Mouse (Mus musculus) CH12.LX (cell line): ENCODE results near the gene Pold1. TPM values are rescaled to one million over a fixed set of nuclear protein-coding genes. Genes with fewer than 3 reads are reported as not detected.

Experiments
- DNase-seq: peaks from one replicate; pipeline ENCODE4 v3.0.0-alpha.2; 2013; ENCODE audit errors: extremely low read depth
- H3K27ac ChIP-seq: 2 replicates; pipeline ENCODE4 v1.5.1; 2012; ENCODE audit warnings: low read depth, mild to moderate bottlenecking, control low read depth, moderate library complexity; ENCODE audit not compliant: insufficient read depth
- H3K27me3 ChIP-seq: replicated peaks from 2 replicates; pipeline ENCODE3; 2012; ENCODE audit warnings: inconsistent platforms
- H3K36me3 ChIP-seq, 2 experiments: replicated peaks in 1 of 2; 2 replicates each; pipeline versions ENCODE3 to v1.6.1; 2012; ENCODE audit warnings: inconsistent platforms in 1 of 2, low read length in 1 of 2, mild to moderate bottlenecking in 1 of 2, mixed read lengths in 1 of 2, moderate library complexity in 1 of 2; ENCODE audit not compliant: control insufficient read depth in 1 of 2, insufficient read depth in 1 of 2
- H3K4me1 ChIP-seq, 2 experiments: 2 replicates each; pipeline ENCODE4 v1.6.1; 2012; ENCODE audit warnings: inconsistent platforms in 1 of 2, moderate library complexity in 1 of 2; ENCODE audit not compliant: insufficient read depth in 2 of 2, control insufficient read depth in 1 of 2
- H3K4me2 ChIP-seq: 2 replicates; pipeline ENCODE4 v1.6.1; 2012; ENCODE audit warnings: low read depth, mild to moderate bottlenecking, control low read depth; ENCODE audit not compliant: poor library complexity, insufficient read depth, severe bottlenecking
- H3K4me3 ChIP-seq, 3 experiments: fragments of 150-350 bp in 1 of 3; sonication (generic) in 1 of 3; replicated peaks in 1 of 3; 2 replicates each; pipeline versions ENCODE3 to v1.5.1; 2011 to 2012; ENCODE audit warnings: low read depth in 2 of 3, low read length in 2 of 3, mild to moderate bottlenecking in 2 of 3, moderate library complexity in 2 of 3, control low read depth in 1 of 3, improper control_type of control experiment in 1 of 3, inconsistent platforms in 1 of 3, mixed read lengths in 1 of 3; ENCODE audit not compliant: poor library complexity in 1 of 3
- H3K79me2 ChIP-seq: replicated peaks from 2 replicates; pipeline ENCODE4 v1.6.1; 2012; ENCODE audit warnings: mild to moderate bottlenecking, moderate library complexity; ENCODE audit not compliant: control insufficient read depth, poor library complexity, insufficient read depth, severe bottlenecking; ENCODE audit errors: extremely low read depth
- H3K9ac ChIP-seq: 2 replicates; pipeline ENCODE4 v1.6.1; 2012; ENCODE audit warnings: low read depth, mild to moderate bottlenecking, control low read depth, moderate library complexity; ENCODE audit not compliant: insufficient read depth
- H3K9me3 ChIP-seq: replicated peaks from 2 replicates; pipeline ENCODE3; 2012; ENCODE audit warnings: low read length, inconsistent platforms, mixed read lengths
- BHLHE40 ChIP-seq: IDR thresholded peaks from 2 replicates; pipeline ENCODE4 v1.6.1; 2011; ENCODE audit warnings: mild to moderate bottlenecking, low read depth, low read length, improper control_type of control experiment
- CHD1 ChIP-seq: IDR thresholded peaks from 2 replicates; pipeline ENCODE4 v1.6.1; 2012; ENCODE audit warnings: low read depth, low read length, improper control_type of control experiment, inconsistent platforms
- CTCF ChIP-seq, 2 experiments: IDR thresholded peaks in 1 of 2; conservative IDR thresholded peaks in 1 of 2; 2 replicates each; pipeline ENCODE4 v1.5.1; 2011 to 2012; ENCODE audit warnings: low read depth in 2 of 2, low read length in 2 of 2, improper control_type of control experiment in 1 of 2, inconsistent platforms in 1 of 2, mild to moderate bottlenecking in 1 of 2, moderate library complexity in 1 of 2
- E2F4 ChIP-seq: IDR thresholded peaks from 2 replicates; pipeline ENCODE4 v1.6.1; 2011; ENCODE audit warnings: low read depth, low read length, improper control_type of control experiment; ENCODE audit not compliant: insufficient replicate concordance
- EP300 ChIP-seq: IDR thresholded peaks from 2 replicates; pipeline ENCODE4 v1.6.1; 2011; ENCODE audit warnings: low read length, improper control_type of control experiment
- GABPA ChIP-seq: IDR thresholded peaks from 2 replicates; pipeline ENCODE4 v1.6.1; 2012; ENCODE audit warnings: low read depth, low read length, improper control_type of control experiment, inconsistent platforms; ENCODE audit not compliant: insufficient replicate concordance
- HCFC1 ChIP-seq: IDR thresholded peaks from 2 replicates; pipeline ENCODE4 v1.6.1; 2012; ENCODE audit warnings: low read depth, mild to moderate bottlenecking, inconsistent platforms, low read length, improper control_type of control experiment
- JUN ChIP-seq: IDR thresholded peaks from 2 replicates; pipeline ENCODE4 v1.6.1; 2011; ENCODE audit warnings: low read depth, mild to moderate bottlenecking, low read length, improper control_type of control experiment, moderate library complexity; ENCODE audit not compliant: insufficient read depth
- MAFK ChIP-seq: IDR thresholded peaks from 2 replicates; pipeline ENCODE4 v1.6.1; 2011; ENCODE audit warnings: low read length, improper control_type of control experiment; ENCODE audit not compliant: insufficient replicate concordance
- MAZ ChIP-seq: IDR thresholded peaks from 2 replicates; pipeline ENCODE4 v1.6.1; 2012; ENCODE audit warnings: low read depth, mild to moderate bottlenecking, inconsistent platforms, low read length, improper control_type of control experiment, moderate library complexity
- MEF2A ChIP-seq: IDR thresholded peaks from 2 replicates; pipeline ENCODE4 v1.6.1; 2014; ENCODE audit warnings: low read depth, mild to moderate bottlenecking, inconsistent platforms, low read length, improper control_type of control experiment, borderline replicate concordance
- MXI1 ChIP-seq: IDR thresholded peaks from 2 replicates; pipeline ENCODE4 v1.6.1; 2011; ENCODE audit warnings: mild to moderate bottlenecking, low read depth, low read length, improper control_type of control experiment
- NELFE ChIP-seq: IDR thresholded peaks from 2 replicates; pipeline ENCODE4 v1.6.1; 2011; ENCODE audit warnings: low read depth, low read length, improper control_type of control experiment
- PAX5 ChIP-seq: IDR thresholded peaks from 2 replicates; pipeline ENCODE4 v1.6.1; 2012; ENCODE audit warnings: low read length, inconsistent platforms, mixed read lengths
- POLR2A ChIP-seq: IDR thresholded peaks from 2 replicates; pipeline ENCODE4 v1.6.1; 2011; ENCODE audit warnings: low read depth, mild to moderate bottlenecking, improper control_type of control experiment, low read length
- POLR2AphosphoS2 ChIP-seq: IDR thresholded peaks from 2 replicates; pipeline ENCODE4 v1.6.1; 2011; ENCODE audit warnings: low read depth, low read length, improper control_type of control experiment
- RCOR1 ChIP-seq: conservative IDR thresholded peaks from 2 replicates; pipeline ENCODE4 v1.6.1; 2012; ENCODE audit warnings: low read depth, mild to moderate bottlenecking, inconsistent platforms, low read length, improper control_type of control experiment
- UBTF ChIP-seq: IDR thresholded peaks from 2 replicates; pipeline ENCODE4 v1.6.1; 2012; ENCODE audit warnings: low read depth, mild to moderate bottlenecking, inconsistent platforms, low read length, improper control_type of control experiment, moderate library complexity
- ZMIZ1 ChIP-seq: IDR thresholded peaks from 2 replicates; pipeline ENCODE4 v1.6.1; 2012; ENCODE audit warnings: low read depth, mild to moderate bottlenecking, inconsistent platforms, low read length, improper control_type of control experiment
- ZNF384 ChIP-seq: IDR thresholded peaks from 2 replicates; pipeline ENCODE4 v1.6.1; 2012; ENCODE audit warnings: low read depth, low read length, improper control_type of control experiment, inconsistent platforms
- dilution Hi-C: fragments of 300-500 bp; cut with MboI; formaldehyde crosslinking; loops from 2 replicates; pipeline ENCODE4 v1.14.3; 2020; ENCODE audit warnings: low sequenced_read_pairs; ENCODE audit not compliant: extremely low pct_unique_long_range_greater_than_20kb, extremely low pct_ligation_motif_present
- in situ Hi-C: fragments of 300-500 bp; cut with MboI; formaldehyde crosslinking; loops from 3 replicates; pipeline ENCODE4 v1.14.3; 2019; ENCODE audit warnings: low sequenced_read_pairs, low pct_ligation_motif_present, low pct_unique_long_range_greater_than_20kb, mixed read lengths
- polyA plus RNA-seq: library from polyadenylated mRNA; unstranded; fragments of >175 nt; gene quantifications from 2 replicates; pipeline ENCODE4 v1.2.1, GENCODE M21; 2012; ENCODE audit warnings: low read depth; ENCODE audit not compliant: insufficient read length
- total RNA-seq, 2 experiments: library from RNA; depleted of rRNA; stranded (reverse); fragments of 300-350 nt in 1 of 2; fragments of >200 nt in 1 of 2; gene quantifications; 2 replicates each; pipeline ENCODE4 v1.2.3; 2012 to 2014

Gene Pold1
- total and polyA plus RNA-seq, 3 experiments, result 49.3 to 131 (median 67.6) TPM

DNA sequence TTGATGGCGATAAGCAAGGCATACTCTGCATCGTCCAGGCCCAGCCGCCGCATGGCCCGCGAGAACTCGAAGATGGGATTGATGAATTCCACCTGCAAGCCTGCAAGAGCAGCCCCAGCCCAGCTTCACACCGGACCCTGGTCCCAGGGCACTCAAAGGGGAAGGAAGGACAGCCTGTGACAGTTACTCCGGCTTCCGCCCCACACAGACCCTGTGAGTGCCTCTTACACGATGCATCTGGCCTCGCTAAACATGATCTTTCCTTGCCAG lies 1.7 kb upstream of the Pold1 start:
- TF ChIP-seq GABPA (no peak), HCFC1 (no peak), POLR2A (no peak), MXI1 (no peak), NELFE (no peak), BHLHE40 (no peak), RCOR1 (no peak), ZNF384 (no peak), UBTF (no peak), EP300 (no peak), ZMIZ1 (no peak), MEF2A (no peak), CTCF (conservative IDR thresholded peaks at IDR 0.05 in 1 of 2, IDR thresholded peaks at IDR 0.05 in 1 of 2; ENCODE audit: low read depth in 2 of 2, low read length in 2 of 2) (no peak), E2F4 (no peak), MAFK (no peak), POLR2AphosphoS2 (no peak)
- in situ Hi-C loops (loop anchor here (5.0 kb wide), 1 partner anchor 43 kb away; no protein-coding TSS in a partner anchor), dilution Hi-C loops (no loop called here)
- Histone ChIP-seq H3K4me1 (peaks cover 12 to 33% of the 10 kb centered on the region in 2 experiments), H3K27ac (no peak overlapping the region), H3K36me3 (peaks cover 30 to 40% of the 10 kb centered on the region in 2 experiments), H3K9ac (no peak overlapping the region), H3K4me3 (no peak overlapping the region), H3K27me3 (no peaks in the 10 kb centered on the region), H3K9me3 (peaks cover 3% of the 10 kb centered on the region), H3K4me2 (no peak overlapping the region), H3K79me2 (peaks cover 10% of the 10 kb centered on the region; the same call in 1 of the 2 replicates)
- no peak for DNase-seq

DNA sequence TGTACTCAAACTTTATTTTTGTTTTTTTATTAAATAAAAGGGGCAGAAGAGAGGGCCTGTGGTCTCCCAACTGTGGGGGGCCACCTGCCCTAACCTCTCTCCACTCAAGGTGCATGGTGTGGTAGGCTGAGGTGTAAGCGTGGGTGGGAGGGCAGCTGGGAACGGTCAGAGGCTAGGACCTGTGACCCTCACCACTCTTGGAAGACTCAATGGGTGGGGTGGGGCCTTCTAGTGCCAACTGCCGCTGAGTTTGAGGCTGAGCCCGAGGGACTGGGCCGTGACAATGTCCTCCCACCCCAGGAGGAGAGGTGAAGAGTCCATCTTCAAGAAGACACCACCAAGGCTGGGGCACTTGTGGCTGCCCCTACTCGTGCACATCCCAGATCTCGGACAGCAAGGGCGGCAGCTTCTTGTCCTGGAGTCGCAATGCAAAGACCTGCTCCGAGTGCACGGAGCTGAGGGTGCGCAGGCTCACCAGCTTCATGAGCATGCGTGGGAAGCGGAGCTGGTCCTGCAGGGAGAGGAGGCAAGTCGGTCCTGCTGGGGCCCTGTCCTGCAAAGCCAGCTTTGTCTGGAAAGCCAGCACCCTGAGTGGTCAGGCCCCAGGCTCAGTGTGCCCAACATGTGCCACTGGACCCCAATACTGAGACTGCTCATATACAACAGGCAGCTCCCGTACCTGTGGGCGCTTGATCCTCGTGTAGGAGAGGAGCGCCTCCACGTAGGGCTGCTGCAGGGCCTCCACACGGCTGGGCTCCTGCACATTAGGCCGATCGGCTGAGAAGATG lies 1.2 kb upstream of the Pold1 start:
- no peak overlapping the region for H3K27ac ChIP-seq
- H3K27me3 ChIP-seq, result no peaks in the 10 kb centered on the region
- H3K9ac ChIP-seq, result no peak overlapping the region
- H3K79me2 ChIP-seq, result peaks cover 10% of the 10 kb centered on the region; the same call in 1 of the 2 replicates
- in situ Hi-C loops, result loop anchor here (5.0 kb wide), 1 partner anchor 43 kb away; no protein-coding TSS in a partner anchor
- DNase-seq, result no peak
- peaks cover 30 to 45% of the 10 kb centered on the region in 2 experiments for H3K36me3 ChIP-seq
- no peak for TF ChIP-seq PAX5
- TF ChIP-seq CHD1, result no peak
- no peak for TF ChIP-seq MXI1
- no peak for TF ChIP-seq CTCF (conservative IDR thresholded peaks at IDR 0.05 in 1 of 2, IDR thresholded peaks at IDR 0.05 in 1 of 2; ENCODE audit: low read depth in 2 of 2, low read length in 2 of 2)
- no peak for TF ChIP-seq JUN
- no peak for TF ChIP-seq POLR2AphosphoS2
- no peak for TF ChIP-seq MAZ
- no peak for TF ChIP-seq E2F4
- no peak for TF ChIP-seq POLR2A
- TF ChIP-seq, all 38 proteins: peak for 0
- dilution Hi-C loops, result no loop called here
- H3K9me3 ChIP-seq, result peaks cover 3% of the 10 kb centered on the region
- H3K4me3 ChIP-seq, result no peak overlapping the region
- H3K4me1 ChIP-seq, result peaks cover 12 to 37% of the 10 kb centered on the region in 2 experiments
- H3K4me2 ChIP-seq, result no peak overlapping the region
